ENCODE assay signal across 8 mouse cellular contexts in the genomic region with DNA sequence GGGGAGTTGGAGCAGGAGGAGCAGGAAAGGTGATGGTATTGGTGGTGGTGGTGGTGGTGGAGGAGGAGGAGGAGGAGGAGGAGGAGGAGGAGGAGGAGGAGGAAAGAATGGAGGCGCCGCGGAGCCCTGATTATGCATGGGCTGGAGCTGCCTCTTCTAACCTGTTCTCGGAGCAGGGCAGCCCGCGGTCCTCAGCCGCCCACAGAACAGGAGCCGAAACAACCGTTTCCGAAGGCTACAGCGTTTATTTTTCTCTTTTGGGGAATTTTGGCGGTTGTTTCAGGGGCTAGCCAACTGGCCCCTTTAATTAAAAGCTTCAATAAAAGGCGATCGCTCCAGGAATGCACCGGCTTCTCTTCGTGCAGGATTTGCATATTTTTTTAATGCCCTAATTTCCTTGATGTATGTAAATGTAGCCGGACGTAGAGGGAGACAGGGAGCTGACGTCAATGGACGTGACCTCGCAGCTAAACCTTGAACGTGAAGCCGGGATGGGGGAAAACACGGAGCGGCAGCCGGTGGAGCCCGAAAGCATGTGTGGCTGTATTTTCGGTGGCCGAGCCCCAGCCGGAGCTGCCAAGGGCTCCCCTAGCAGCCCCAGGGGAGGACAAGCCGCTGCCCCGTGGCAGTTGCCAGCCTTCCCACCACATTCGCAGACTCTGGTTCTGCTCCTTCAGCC.
A peak's percentile ranks its signal among the peaks of the same experiment; 100 is the strongest.
DNase-seq lines count a peak whose midpoint lies in the region; ATAC-seq lines count a peak whose summit lies in the region.

No protein-coding gene starts in this region.

- no peaks in the 10 kb centered on the region for H3K9me3 ChIP-seq in megakaryocyte, embryonic 14.5 days
- H3K9me3 ChIP-seq in midbrain, embryonic 10.5 days (replicated peaks): no peaks in the 10 kb centered on the region
- H3K9me3 ChIP-seq in stomach, embryonic 15.5 days: no peaks in the 10 kb centered on the region

- H3K4me3 ChIP-seq in megakaryocyte, embryonic 14.5 days (replicated peaks): peak overlapping the region; percentile 91
- peak overlapping the region; percentile 85 for H3K4me3 ChIP-seq in midbrain, embryonic 10.5 days
- H3K4me3 ChIP-seq in stomach, embryonic 15.5 days (replicated peaks): peak overlapping the region; percentile 31

- no peaks in the 10 kb centered on the region for H3K36me3 ChIP-seq in megakaryocyte, embryonic 14.5 days (replicated peaks; ENCODE audit: low read length)
- peaks cover 7% of the 10 kb centered on the region; the same call in 1 of the 2 replicates for H3K36me3 ChIP-seq in midbrain, embryonic 10.5 days
- no peaks in the 10 kb centered on the region for H3K36me3 ChIP-seq in stomach, embryonic 15.5 days

- peaks cover 62% of the 10 kb centered on the region for H3K4me1 ChIP-seq in megakaryocyte, embryonic 14.5 days
- peaks cover 41% of the 10 kb centered on the region for H3K4me1 ChIP-seq in midbrain, embryonic 10.5 days
- peaks cover 12% of the 10 kb centered on the region; the same call in 1 of the 2 replicates for H3K4me1 ChIP-seq in stomach, embryonic 15.5 days

- H3K27me3 ChIP-seq in megakaryocyte, embryonic 14.5 days (replicated peaks): peaks cover 97% of the 10 kb centered on the region
- H3K27me3 ChIP-seq in midbrain, embryonic 10.5 days (ENCODE audit: low read depth, poor library complexity, severe bottlenecking): peaks cover 78% of the 10 kb centered on the region
- peaks cover 79% of the 10 kb centered on the region for H3K27me3 ChIP-seq in stomach, embryonic 15.5 days (replicated peaks)

- no peak overlapping the region for H3K9ac ChIP-seq in stomach, embryonic 15.5 days

- no peak for ATAC-seq in megakaryocyte, adult 5-6 weeks (ENCODE audit: poor library complexity, severe bottlenecking)
- 0 out of 2 replicates have a peak, but pooled peaks have one; percentile 19 for ATAC-seq in stomach, embryonic 15.5 days (ENCODE audit: insufficient read depth, low FRiP score, low read depth)

- H3K4me2 ChIP-seq in stomach, embryonic 15.5 days: peak overlapping the region; percentile 95

- peak overlapping the region; percentile 100 for H3K27ac ChIP-seq in midbrain, embryonic 10.5 days (replicated peaks)
- no peak overlapping the region for H3K27ac ChIP-seq in stomach, embryonic 15.5 days

- under 1% methylated on average over 33 of the region's 33 CpGs for WGBS in midbrain, embryonic 10.5 days
- WGBS in stomach, embryonic 15.5 days: under 1% methylated on average over 31 of the region's 33 CpGs

- peak; percentile 94 for DNase-seq in cerebellum, adult 9-10 months
- peak; percentile 85 to 90 for DNase-seq in frontal cortex, postnatal 36 days (ENCODE audit: low spot score in 2 of 2)
- peak; percentile 50 to 75 for DNase-seq in kidney, postnatal 25 days
- peak; percentile 88 for DNase-seq in midbrain, embryonic 10.5 days (ENCODE audit: low spot score)
- no peak for DNase-seq in testis, postnatal 10 days (ENCODE audit: low spot score)

Comparison
In these comparisons a context has a peak if more than half of its experiments do, and no peak if none do; other contexts are left out.
1. H3K4me3 ChIP-seq: peak in every context shown above with its lines; median percentile 91 in megakaryocyte, embryonic 14.5 days; 85 in midbrain, embryonic 10.5 days; 31 in stomach, embryonic 15.5 days.